Mouse (Mus musculus) midbrain, embryonic 11.5 days (tissue): ENCODE measurements at regions not wholly inside any gene's neighbourhood (a gene's known extent, or its start where the extent isn't known, plus 50 kb on each side); places are given as distances from the start of the nearest gene placed in this dataset.

ENCODE experiments used
- ATAC-seq: fragments of 200-750 bp; cut with Nextera tagmentation; 2 replicates; pipeline ENCODE4 v1.8.0; 2017; ENCODE audit warnings: moderate TSS enrichment, moderate library complexity; ENCODE audit not compliant: low FRiP score
- DNase-seq: peaks from one replicate; pipeline ENCODE4 v3.0.0; 2015; ENCODE audit warnings: low spot score; ENCODE audit errors: missing footprints
- H3K27ac ChIP-seq: fragments of 300-500 bp; sonication (generic); 2 replicates; pipeline ENCODE4 v1.5.1; 2014; ENCODE audit warnings: low read depth, low read length
- H3K27me3 ChIP-seq: fragments of 300-500 bp; sonication (generic); 2 replicates; pipeline ENCODE4 v1.6.1; 2014; ENCODE audit warnings: mild to moderate bottlenecking, low read length, moderate library complexity, mixed read lengths; ENCODE audit not compliant: control insufficient read depth, insufficient read depth
- H3K36me3 ChIP-seq: fragments of 300-500 bp; sonication (generic); 2 replicates; pipeline ENCODE4 v1.6.1; 2014; ENCODE audit warnings: mild to moderate bottlenecking, low read length, moderate library complexity, mixed read lengths; ENCODE audit not compliant: control insufficient read depth, insufficient read depth
- H3K4me1 ChIP-seq: fragments of 300-500 bp; sonication (generic); 2 replicates; pipeline ENCODE4 v1.6.1; 2014; ENCODE audit warnings: low read length; ENCODE audit not compliant: control insufficient read depth, insufficient read depth
- H3K4me2 ChIP-seq: fragments of 300-500 bp; sonication (generic); 2 replicates; pipeline ENCODE4 v1.6.1; 2014; ENCODE audit warnings: mild to moderate bottlenecking, moderate library complexity
- H3K4me3 ChIP-seq: fragments of 300-500 bp; sonication (generic); 2 replicates; pipeline ENCODE4 v1.5.1; 2014; ENCODE audit warnings: low read depth, low read length
- H3K9ac ChIP-seq: fragments of 300-500 bp; sonication (generic); 2 replicates; pipeline ENCODE4 v1.6.1; 2014; ENCODE audit warnings: low read length
- H3K9me3 ChIP-seq: fragments of 300-500 bp; sonication (generic); 2 replicates; pipeline ENCODE4 v1.6.1; 2016; ENCODE audit warnings: low read length; ENCODE audit not compliant: control insufficient read depth
- WGBS: fragments of 180-500 bp; shearing (Covaris S2); extraction: QIAGEN DNeasy Blood & Tissue Kit; methylation state at CpG from one replicate; pipeline ENCODE4 v1.1.7; 2014; 5-methylcytosine and 5-hydroxymethylcytosine counted together

DNA sequence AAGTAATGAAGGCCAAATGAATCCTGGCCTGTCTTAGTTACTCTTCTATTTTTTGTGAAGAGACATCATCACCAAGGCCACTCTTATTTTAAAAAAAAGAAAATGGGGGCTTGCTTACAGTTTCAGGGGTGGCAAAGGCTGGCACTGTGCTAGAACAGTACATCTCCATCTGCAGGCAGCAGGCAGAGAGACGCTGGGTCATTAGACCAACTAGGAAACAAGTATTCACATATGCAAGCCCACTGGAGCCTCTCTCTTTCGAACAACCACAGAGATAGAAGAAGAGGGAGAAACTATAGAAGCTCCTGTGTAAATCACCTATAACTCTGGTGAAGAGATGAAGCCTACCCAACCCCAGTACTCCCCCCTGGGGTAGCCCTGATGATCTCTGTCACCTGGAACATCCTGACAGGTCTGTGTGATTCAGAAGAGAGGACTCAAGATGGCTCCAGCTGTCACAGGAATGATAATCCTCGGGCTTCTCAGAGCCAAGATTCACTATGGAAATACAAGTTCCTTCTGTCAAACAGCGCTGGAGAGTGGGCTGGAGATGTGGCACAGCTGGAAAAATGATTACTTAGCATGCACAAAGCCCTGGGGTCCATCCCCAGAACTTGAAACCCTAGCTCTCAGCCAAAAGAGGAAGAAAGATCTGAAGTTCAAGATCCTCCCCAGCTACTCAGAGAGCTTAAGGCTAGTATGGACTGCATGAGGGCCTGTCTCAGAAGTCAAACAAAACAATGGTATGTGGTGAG, 395.8 kb downstream of the Actr3 start:
- no peak overlapping the region for H3K9ac ChIP-seq
- ATAC-seq (no peak), DNase-seq (no peak)
- no peak overlapping the region for H3K4me2 ChIP-seq
- H3K9me3 ChIP-seq, result no peaks in the 10 kb centered on the region
- H3K36me3 ChIP-seq, result no peaks in the 10 kb centered on the region
- no peaks in the 10 kb centered on the region for H3K4me1 ChIP-seq
- H3K4me3 ChIP-seq, result no peak overlapping the region
- no peak overlapping the region for H3K27ac ChIP-seq
- no peaks in the 10 kb centered on the region for H3K27me3 ChIP-seq
- 69% methylated on average over 4 of the region's 4 CpGs for WGBS

DNA sequence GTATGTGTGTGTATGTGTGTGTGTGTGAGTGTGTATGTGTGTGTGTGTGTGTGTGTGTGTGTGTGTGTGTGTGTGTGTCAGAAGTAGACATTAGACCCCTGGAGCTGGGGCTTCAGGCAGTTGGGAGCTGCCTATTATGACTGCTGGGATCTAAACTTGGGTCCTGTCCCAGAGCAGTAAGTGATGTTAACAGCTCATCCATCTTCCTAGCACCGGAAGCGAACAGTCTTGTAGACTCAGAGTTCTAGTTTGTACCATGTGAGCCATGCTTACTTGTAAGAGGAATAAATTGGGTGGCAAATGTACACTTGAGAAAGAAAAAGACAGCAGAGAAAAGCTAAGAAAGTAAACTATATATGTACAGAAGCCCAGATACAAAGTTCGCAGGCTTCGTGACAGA, 422.2 kb downstream of the Actr3 start:
- no peaks in the 10 kb centered on the region for H3K9me3 ChIP-seq
- DNase-seq (no peak), ATAC-seq (no peak)
- H3K4me2 ChIP-seq, result no peak overlapping the region
- WGBS, result 93% methylated on average over 4 of the region's 4 CpGs
- H3K4me1 ChIP-seq, result no peaks in the 10 kb centered on the region
- no peaks in the 10 kb centered on the region for H3K36me3 ChIP-seq
- H3K27me3 ChIP-seq, result no peaks in the 10 kb centered on the region
- H3K9ac ChIP-seq, result no peak overlapping the region
- no peak overlapping the region for H3K27ac ChIP-seq
- H3K4me3 ChIP-seq, result no peak overlapping the region

DNA sequence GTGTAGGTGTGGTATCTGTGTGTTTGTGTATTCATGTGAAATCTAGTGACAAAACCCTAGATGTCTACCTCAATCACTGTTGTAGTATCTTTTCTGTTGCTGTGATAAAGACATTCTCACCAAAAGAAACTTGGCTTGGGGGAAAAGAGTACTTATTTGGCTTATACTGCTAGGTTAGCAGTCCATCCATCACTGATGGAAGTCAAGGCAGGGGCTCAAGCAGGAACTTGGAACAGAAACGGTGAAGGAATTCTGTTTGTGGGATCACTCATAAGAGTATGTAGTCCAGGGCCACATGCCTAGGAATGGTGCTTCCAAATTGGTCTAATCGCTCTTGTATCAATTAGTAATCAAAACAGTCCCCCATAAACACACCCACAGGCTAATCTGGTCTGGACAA, 423.6 kb downstream of the Actr3 start:
- H3K4me1 ChIP-seq, result no peaks in the 10 kb centered on the region
- H3K4me2 ChIP-seq, result no peak overlapping the region
- no peak overlapping the region for H3K27ac ChIP-seq
- H3K9ac ChIP-seq, result no peak overlapping the region
- DNase-seq (no peak), ATAC-seq (no peak)
- H3K27me3 ChIP-seq, result no peaks in the 10 kb centered on the region
- no peaks in the 10 kb centered on the region for H3K9me3 ChIP-seq
- H3K36me3 ChIP-seq, result no peaks in the 10 kb centered on the region
- no peak overlapping the region for H3K4me3 ChIP-seq
- 83% methylated on average over 2 of the region's 2 CpGs for WGBS

DNA sequence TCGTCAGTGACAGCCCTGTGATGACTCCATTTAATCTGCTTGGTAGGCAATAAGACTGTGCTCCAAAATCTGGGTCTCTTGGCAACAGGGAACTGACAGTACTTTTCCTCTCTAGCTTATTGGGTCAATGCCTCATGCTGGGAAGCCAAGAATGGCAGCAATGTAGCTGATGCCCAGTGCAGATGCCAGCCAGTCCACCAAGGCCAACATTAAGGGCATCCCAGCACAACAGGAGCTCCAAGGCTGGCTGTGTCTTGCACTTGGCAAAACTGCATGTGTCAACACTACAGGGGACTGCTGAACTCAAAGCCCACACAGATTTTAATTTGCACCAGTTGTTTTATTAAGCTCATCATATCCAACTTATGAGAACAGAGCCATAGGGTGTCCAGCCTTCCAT, 437.9 kb downstream of the Actr3 start:
- Histone ChIP-seq H3K9ac (no peak overlapping the region), H3K27me3 (no peaks in the 10 kb centered on the region), H3K4me3 (no peak overlapping the region), H3K9me3 (no peaks in the 10 kb centered on the region), H3K27ac (no peak overlapping the region), H3K36me3 (no peaks in the 10 kb centered on the region), H3K4me2 (no peak overlapping the region), H3K4me1 (no peaks in the 10 kb centered on the region)
- no peak for DNase-seq
- WGBS, result 58% methylated on average over 1 of the region's 1 CpGs
- no peak for ATAC-seq

DNA sequence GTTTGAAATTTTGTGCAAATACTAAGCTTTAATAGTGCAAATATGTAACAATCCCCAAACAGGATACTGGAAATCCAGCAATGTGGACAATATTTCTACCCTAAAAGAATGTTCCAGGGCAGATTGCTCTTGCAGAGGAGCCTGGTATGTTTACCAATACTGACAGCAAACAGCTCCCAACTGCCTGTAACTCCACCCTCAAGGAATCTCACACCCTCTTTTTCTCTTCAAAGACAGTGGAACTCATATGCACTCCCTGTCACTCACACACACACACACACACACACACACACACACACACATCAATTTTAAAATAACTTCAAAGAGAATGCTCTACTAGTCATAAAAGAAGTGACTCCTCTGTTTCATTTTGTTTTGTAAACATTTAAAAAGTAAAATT, 484.7 kb downstream of the Actr3 start:
- H3K27me3 ChIP-seq, result no peaks in the 10 kb centered on the region
- H3K4me1 ChIP-seq, result no peaks in the 10 kb centered on the region
- H3K4me2 ChIP-seq, result no peak overlapping the region
- H3K36me3 ChIP-seq, result no peaks in the 10 kb centered on the region
- H3K9ac ChIP-seq, result no peak overlapping the region
- ATAC-seq (no peak), DNase-seq (no peak)
- no peaks in the 10 kb centered on the region for H3K9me3 ChIP-seq
- no peak overlapping the region for H3K4me3 ChIP-seq
- no peak overlapping the region for H3K27ac ChIP-seq

DNA sequence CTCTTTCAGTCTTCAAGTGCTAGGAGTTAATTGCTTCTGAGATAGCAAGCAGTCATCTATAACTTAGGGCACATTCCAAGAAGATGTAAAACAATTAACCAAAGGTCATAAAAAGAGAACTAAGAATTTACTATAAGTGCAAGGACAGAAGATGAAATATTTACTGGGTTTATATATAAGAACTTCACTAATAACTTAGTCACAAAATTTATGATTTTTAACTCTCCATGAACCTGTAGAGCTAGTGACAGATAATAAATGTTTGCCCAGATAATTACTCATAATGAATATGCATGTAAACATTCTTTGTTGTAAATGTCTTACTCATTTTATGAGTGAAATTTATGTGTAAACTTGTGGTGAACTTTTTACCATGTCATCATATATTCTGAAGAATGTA, 531.2 kb downstream of the Actr3 start:
- H3K4me1 ChIP-seq, result no peaks in the 10 kb centered on the region
- no peak overlapping the region for H3K4me2 ChIP-seq
- H3K27me3 ChIP-seq, result no peaks in the 10 kb centered on the region
- no peak for ATAC-seq
- no peaks in the 10 kb centered on the region for H3K36me3 ChIP-seq
- no peak overlapping the region for H3K27ac ChIP-seq
- no peaks in the 10 kb centered on the region for H3K9me3 ChIP-seq
- no peak overlapping the region for H3K9ac ChIP-seq
- no peak overlapping the region for H3K4me3 ChIP-seq
- DNase-seq, result no peak

DNA sequence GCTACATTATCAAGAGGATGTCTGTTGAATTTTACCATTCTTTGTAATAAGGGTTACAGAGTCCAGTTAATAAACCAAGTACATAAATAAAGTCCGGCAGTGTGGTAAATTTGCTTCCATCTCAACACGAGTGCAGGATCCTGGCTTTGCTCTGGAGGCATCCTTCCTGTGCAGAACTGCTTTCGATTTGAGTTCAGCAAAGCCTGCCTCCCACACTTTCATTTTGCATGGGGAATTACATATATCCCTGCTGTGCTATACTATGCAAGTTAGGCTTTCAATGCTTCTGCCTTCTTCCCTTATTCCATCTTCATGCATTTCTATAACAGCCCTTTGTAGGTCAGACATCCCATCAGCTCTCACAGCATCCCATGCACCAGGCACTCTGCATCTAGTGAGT, 564.4 kb downstream of the Actr3 start:
- no peaks in the 10 kb centered on the region for H3K4me1 ChIP-seq

DNA sequence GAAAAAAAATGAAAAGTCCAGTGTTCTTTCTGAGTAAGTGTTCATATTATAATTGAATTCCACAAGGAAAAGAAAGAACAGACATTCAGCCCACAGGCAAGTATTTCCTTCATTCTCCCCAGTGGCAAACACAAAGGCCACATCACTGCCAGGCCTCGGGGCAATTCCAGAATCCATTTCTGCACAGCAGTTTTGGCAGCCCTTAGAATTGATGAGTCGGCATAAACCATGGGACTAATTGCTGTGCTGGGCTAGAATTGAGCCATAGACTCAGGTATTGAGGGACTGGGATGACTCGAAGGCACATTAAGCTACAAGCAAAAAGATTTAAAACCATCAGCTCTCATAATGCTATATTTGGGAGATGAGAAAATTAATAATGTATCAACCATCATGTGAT, 569.3 kb downstream of the Actr3 start:
- H3K9me3 ChIP-seq, result no peaks in the 10 kb centered on the region
- no peak for DNase-seq

More for the DNA sequence above, 564.4 kb downstream of the Actr3 start:
- Histone ChIP-seq H3K27me3 (no peaks in the 10 kb centered on the region), H3K36me3 (no peaks in the 10 kb centered on the region), H3K4me3 (no peak overlapping the region), H3K9ac (no peak overlapping the region), H3K27ac (no peak overlapping the region), H3K4me2 (no peak overlapping the region), H3K9me3 (no peaks in the 10 kb centered on the region)
- 84% methylated on average over 3 of the region's 3 CpGs for WGBS
- DNase-seq, result no peak
- ATAC-seq, result no peak

DNA sequence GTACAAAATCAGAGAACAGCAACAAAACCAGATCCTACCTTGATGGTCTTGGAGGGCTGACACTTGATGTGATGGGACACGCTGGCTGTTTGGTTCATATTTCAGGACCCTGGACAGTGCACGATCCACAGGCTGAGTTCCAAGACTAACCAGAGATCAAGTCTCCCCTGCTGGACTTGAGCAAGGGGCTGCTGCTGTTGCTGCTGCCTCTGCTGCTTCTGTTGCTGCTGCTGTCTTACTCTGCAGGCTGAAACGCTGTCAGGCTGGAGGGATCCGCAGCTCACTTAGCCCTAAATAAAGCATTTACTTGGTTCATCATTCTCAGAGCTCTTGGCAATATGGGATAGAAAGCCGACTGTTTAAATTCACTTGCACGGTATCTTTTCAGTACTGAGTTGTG, 589.8 kb downstream of the Actr3 start:
- 58% methylated on average over 6 of the region's 6 CpGs for WGBS
- ATAC-seq (no peak), DNase-seq (no peak)
- Histone ChIP-seq H3K4me1 (no peaks in the 10 kb centered on the region), H3K4me2 (no peak overlapping the region), H3K9ac (no peak overlapping the region), H3K9me3 (no peaks in the 10 kb centered on the region), H3K27me3 (no peaks in the 10 kb centered on the region), H3K36me3 (no peaks in the 10 kb centered on the region), H3K4me3 (no peak overlapping the region), H3K27ac (no peak overlapping the region)

More for the DNA sequence above, 569.3 kb downstream of the Actr3 start:
- WGBS, result 78% methylated on average over 3 of the region's 3 CpGs
- no peak for ATAC-seq
- H3K9ac ChIP-seq, result no peak overlapping the region
- no peak overlapping the region for H3K4me3 ChIP-seq
- H3K4me2 ChIP-seq, result no peak overlapping the region
- no peaks in the 10 kb centered on the region for H3K27me3 ChIP-seq
- H3K27ac ChIP-seq, result no peak overlapping the region
- H3K36me3 ChIP-seq, result no peaks in the 10 kb centered on the region
- no peaks in the 10 kb centered on the region for H3K4me1 ChIP-seq
